Mouse (Mus musculus) bone marrow macrophage, adult 2 months (primary cell): ENCODE measurements around the gene Gm13698. TPM values are rescaled to one million over a fixed set of nuclear protein-coding genes. Genes with fewer than 3 reads are reported as not detected.

Source experiments
- polyA plus RNA-seq: library from polyadenylated mRNA; stranded (reverse); fragments of >200 nt; gene quantifications from 2 replicates; pipeline ENCODE4 v1.2.4, GENCODE M21; 2012; ENCODE audit not compliant: missing spikeins, insufficient read depth, insufficient read length

Gm13698 gene
- polyA plus RNA-seq, 1 experiment: not detected

Other genes starting within 250 kb of the Gm13698 start
- gene Itgav, start 231.3 kb upstream of the Gm13698 start, polyA plus RNA-seq: 93.4 and 93.5 TPM in 2 replicates
- 0.09 and 0.15 TPM in 2 replicates for gene Fam171b, start 143.1 kb upstream of the Gm13698 start, polyA plus RNA-seq
- gene Zswim2, start 14.5 kb upstream of the Gm13698 start, polyA plus RNA-seq: not detected in 2 replicates
- gene Gm13693, start 5.8 kb downstream of the Gm13698 start, polyA plus RNA-seq: not detected in 2 replicates
- not detected in 2 replicates for gene Gm13695, start 11.6 kb downstream of the Gm13698 start, polyA plus RNA-seq
- not detected in 2 replicates for gene Gm13696, start 17.4 kb downstream of the Gm13698 start, polyA plus RNA-seq
- gene Gm13694, start 23.2 kb downstream of the Gm13698 start, polyA plus RNA-seq: not detected in 2 replicates
- not detected in 2 replicates for gene Gm13697, start 29.1 kb downstream of the Gm13698 start, polyA plus RNA-seq
- not detected in 2 replicates for gene Gm13691, start 34.9 kb downstream of the Gm13698 start, polyA plus RNA-seq